Mouse (Mus musculus): ENCODE data around the gene Itpr1. TPM values are rescaled to one million over a fixed set of nuclear protein-coding genes. Genes with fewer than 3 reads are reported as not detected.

Gene Itpr1
- polyA plus RNA-seq, 1 experiment from 2014 or later = 16.6 TPM

DNA sequence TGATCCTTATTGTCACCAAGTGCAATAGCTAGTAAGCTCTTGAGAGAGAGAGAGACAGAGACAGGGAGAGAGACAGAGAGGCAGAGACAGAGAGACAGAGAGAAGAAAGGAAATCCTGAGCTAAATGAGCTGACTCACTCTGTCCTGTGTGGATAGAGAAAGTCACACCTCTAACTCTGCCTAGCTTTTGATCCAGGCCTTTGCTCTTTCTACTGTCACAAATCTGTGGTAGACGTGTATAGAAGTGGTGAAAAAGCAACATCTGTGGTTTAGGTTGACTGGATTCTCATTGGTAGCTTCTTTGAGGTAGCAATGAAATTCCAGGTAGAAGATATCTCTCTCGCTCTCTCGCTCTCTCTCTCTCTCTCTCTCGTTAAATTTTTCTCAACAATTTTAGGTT is 322.4 kb downstream of the Itpr1 start:
- Histone ChIP-seq H3K27me3 (ENCODE audit: control insufficient read depth, insufficient read depth, low read length) (no peaks in the 10 kb centered on the region), H3K9ac (ENCODE audit: low read length) (no peak overlapping the region), H3K36me3 (ENCODE audit: control insufficient read depth, insufficient read depth, low read length) (peaks cover 7% of the 10 kb centered on the region; the same call in 1 of the 2 replicates), H3K4me2 (ENCODE audit: low read length) (no peak overlapping the region), H3K4me3 (ENCODE audit: control insufficient read depth in 1 of 2, insufficient read depth in 1 of 2, low read depth in 1 of 2, low read length in 2 of 2) (no peak overlapping the region), H3K4me1 (ENCODE audit: control insufficient read depth in 2 of 2, insufficient read depth in 2 of 2, low read length in 2 of 2) (peaks cover 40 to 65% of the 10 kb centered on the region in 2 experiments), H3K27ac (replicated peaks in 1 of 2; ENCODE audit: control insufficient read depth in 1 of 2, insufficient read depth in 1 of 2, low read depth in 2 of 2, low read length in 2 of 2) (0 out of 4 replicates have a peak overlapping the region, but pooled peaks of 1 of the 2 experiments have one; percentile 24), H3K9me3 (ENCODE audit: control insufficient read depth, low read length) (no peaks in the 10 kb centered on the region)
- 85% methylated on average over 4 of the region's 4 CpGs for WGBS
- ATAC-seq (ENCODE audit: insufficient number of reproducible peaks, insufficient read depth, low FRiP score, low read depth) = no peak

- peak; percentile 80 for ATAC-seq (ENCODE audit: insufficient number of reproducible peaks, insufficient read depth, low FRiP score, low read depth)
- peaks cover 31 to 56% of the 10 kb centered on the region in 2 experiments for H3K4me1 ChIP-seq (ENCODE audit: control insufficient read depth in 2 of 2, insufficient read depth in 2 of 2, low read length in 2 of 2)
- WGBS = 25% methylated on average over 8 of the region's 8 CpGs
- H3K4me2 ChIP-seq (ENCODE audit: low read length) = peak overlapping the region; percentile 15
- H3K9ac ChIP-seq (ENCODE audit: low read length) = 0 out of 2 replicates have a peak overlapping the region, but pooled peaks have one; percentile 26
- H3K9me3 ChIP-seq (ENCODE audit: control insufficient read depth, low read length) = no peaks in the 10 kb centered on the region
- no peaks in the 10 kb centered on the region for H3K27me3 ChIP-seq (ENCODE audit: control insufficient read depth, insufficient read depth, low read length)
- 0 out of 4 replicates have a peak overlapping the region, but pooled peaks of 1 of the 2 experiments have one; percentile 5 for H3K4me3 ChIP-seq (ENCODE audit: control insufficient read depth in 1 of 2, insufficient read depth in 1 of 2, low read depth in 1 of 2, low read length in 2 of 2)
- H3K36me3 ChIP-seq (ENCODE audit: control insufficient read depth, insufficient read depth, low read length) = peaks cover 7% of the 10 kb centered on the region
- peak overlapping the region; percentile 85 to 91 for H3K27ac ChIP-seq (replicated peaks in 1 of 2; ENCODE audit: control insufficient read depth in 1 of 2, insufficient read depth in 1 of 2, low read depth in 2 of 2, low read length in 2 of 2)
Observed at GRCm38 (mm10) chr6:108536546-108537317, 323.8 kb downstream of the Itpr1 start.

DNA sequence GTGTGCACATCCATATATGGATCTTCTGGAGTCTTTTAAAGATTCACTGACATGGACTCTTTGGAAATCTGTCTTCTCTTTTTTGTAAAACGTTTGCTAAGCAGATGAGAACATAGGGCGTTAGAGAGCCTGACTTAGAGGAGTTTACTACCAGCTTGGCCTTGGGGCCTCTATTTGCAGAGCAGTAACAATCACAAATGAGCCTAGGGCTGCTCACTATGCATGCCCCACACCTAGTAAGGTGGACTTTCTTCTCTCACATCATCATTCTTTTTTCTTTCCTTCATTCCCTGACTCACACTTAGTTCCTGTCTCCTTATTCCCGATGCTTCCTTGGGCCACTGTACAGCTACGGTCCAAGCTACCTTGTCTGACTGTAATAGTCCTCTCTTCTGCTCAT is 325.5 kb downstream of the Itpr1 start:
- WGBS = 85% methylated on average over 4 of the region's 4 CpGs
- Histone ChIP-seq H3K4me1 (ENCODE audit: control insufficient read depth in 2 of 2, insufficient read depth in 2 of 2, low read length in 2 of 2) (peaks cover 20 to 41% of the 10 kb centered on the region in 2 experiments), H3K4me2 (ENCODE audit: low read length) (no peak overlapping the region), H3K27ac (replicated peaks in 1 of 2; ENCODE audit: control insufficient read depth in 1 of 2, insufficient read depth in 1 of 2, low read depth in 2 of 2, low read length in 2 of 2) (peak overlapping the region in 1 of 2 experiments; percentile 71; a peak in 1 of 4 replicates), H3K9ac (ENCODE audit: low read length) (no peak overlapping the region), H3K27me3 (ENCODE audit: control insufficient read depth, insufficient read depth, low read length) (no peaks in the 10 kb centered on the region), H3K4me3 (ENCODE audit: control insufficient read depth in 1 of 2, insufficient read depth in 1 of 2, low read depth in 1 of 2, low read length in 2 of 2) (no peak overlapping the region), H3K9me3 (ENCODE audit: control insufficient read depth, low read length) (no peaks in the 10 kb centered on the region), H3K36me3 (ENCODE audit: control insufficient read depth, insufficient read depth, low read length) (peaks cover 24% of the 10 kb centered on the region)
- ATAC-seq (ENCODE audit: insufficient number of reproducible peaks, insufficient read depth, low FRiP score, low read depth) = no peak

DNA sequence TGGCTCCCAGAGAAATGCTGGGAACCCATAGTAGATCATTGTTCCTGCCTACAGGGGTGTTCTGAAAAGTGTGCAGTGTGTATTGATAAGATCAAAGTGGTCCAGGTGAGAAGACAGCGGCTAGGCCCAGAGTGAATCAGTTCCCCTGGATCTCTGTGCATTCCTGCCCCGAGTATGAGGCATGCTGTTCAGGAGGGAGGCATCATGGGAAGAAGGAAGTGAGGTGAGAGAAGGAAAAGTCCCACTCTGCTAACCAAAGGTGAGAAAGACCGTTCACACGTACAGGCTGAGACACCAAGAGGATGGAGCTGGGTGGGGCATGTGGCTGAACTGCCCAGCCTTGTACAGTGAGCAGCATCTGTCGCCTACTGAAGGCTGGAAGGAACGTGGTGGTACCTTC is 327.5 kb downstream of the Itpr1 start:
- Histone ChIP-seq H3K4me1 (ENCODE audit: control insufficient read depth in 2 of 2, insufficient read depth in 2 of 2, low read length in 2 of 2) (peaks cover 20 to 37% of the 10 kb centered on the region in 2 experiments), H3K9me3 (ENCODE audit: control insufficient read depth, low read length) (no peaks in the 10 kb centered on the region), H3K9ac (ENCODE audit: low read length) (no peak overlapping the region), H3K36me3 (ENCODE audit: control insufficient read depth, insufficient read depth, low read length) (peaks cover 22% of the 10 kb centered on the region), H3K4me2 (ENCODE audit: low read length) (no peak overlapping the region), H3K27me3 (ENCODE audit: control insufficient read depth, insufficient read depth, low read length) (no peaks in the 10 kb centered on the region), H3K27ac (replicated peaks in 1 of 2; ENCODE audit: control insufficient read depth in 1 of 2, insufficient read depth in 1 of 2, low read depth in 2 of 2, low read length in 2 of 2) (no peak overlapping the region), H3K4me3 (ENCODE audit: control insufficient read depth in 1 of 2, insufficient read depth in 1 of 2, low read depth in 1 of 2, low read length in 2 of 2) (no peak overlapping the region)
- ATAC-seq (ENCODE audit: insufficient number of reproducible peaks, insufficient read depth, low FRiP score, low read depth) = no peak
- WGBS = 79% methylated on average over 6 of the region's 6 CpGs

- Histone ChIP-seq H3K27ac (replicated peaks in 1 of 2; ENCODE audit: control insufficient read depth in 1 of 2, insufficient read depth in 1 of 2, low read depth in 2 of 2, low read length in 2 of 2) (no peak overlapping the region), H3K9ac (ENCODE audit: low read length) (no peak overlapping the region), H3K4me2 (ENCODE audit: low read length) (no peak overlapping the region), H3K4me1 (ENCODE audit: control insufficient read depth in 2 of 2, insufficient read depth in 2 of 2, low read length in 2 of 2) (peaks cover under 1 to 3% of the 10 kb centered on the region in 2 experiments; a peak in 2 of 4 replicates), H3K27me3 (ENCODE audit: control insufficient read depth, insufficient read depth, low read length) (no peaks in the 10 kb centered on the region), H3K4me3 (ENCODE audit: control insufficient read depth in 1 of 2, insufficient read depth in 1 of 2, low read depth in 1 of 2, low read length in 2 of 2) (no peak overlapping the region), H3K36me3 (ENCODE audit: control insufficient read depth, insufficient read depth, low read length) (peaks cover 25% of the 10 kb centered on the region), H3K9me3 (ENCODE audit: control insufficient read depth, low read length) (no peaks in the 10 kb centered on the region)
- 87% methylated on average over 7 of the region's 7 CpGs for WGBS
- no peak for ATAC-seq (ENCODE audit: insufficient number of reproducible peaks, insufficient read depth, low FRiP score, low read depth)
Observed at GRCm38 (mm10) chr6:108544917-108545316, 332.0 kb downstream of the Itpr1 start.

DNA sequence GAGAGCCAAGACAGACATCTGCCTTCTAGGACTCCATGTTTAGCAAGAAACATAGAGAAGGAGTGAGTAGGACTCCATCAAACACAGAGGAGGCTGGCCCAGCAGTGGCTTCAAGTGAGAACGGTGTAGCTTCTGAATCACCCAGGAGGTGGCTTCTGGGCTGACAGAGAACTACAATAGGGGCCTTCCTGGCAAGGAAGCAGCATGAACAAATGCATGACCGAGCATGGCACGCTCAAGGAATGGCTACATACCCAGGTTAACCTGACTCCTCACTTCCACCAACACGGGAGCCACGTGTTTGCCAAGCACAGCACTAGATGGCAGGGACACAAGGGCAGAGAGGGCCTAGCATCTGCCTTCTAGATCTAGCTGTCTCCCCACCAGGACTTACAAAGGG is 332.6 kb downstream of the Itpr1 start:
- no peak for ATAC-seq (ENCODE audit: insufficient number of reproducible peaks, insufficient read depth, low FRiP score, low read depth)
- H3K4me2 ChIP-seq (ENCODE audit: low read length) = no peak overlapping the region
- 90% methylated on average over 5 of the region's 5 CpGs for WGBS
- no peak overlapping the region for H3K27ac ChIP-seq (replicated peaks in 1 of 2; ENCODE audit: control insufficient read depth in 1 of 2, insufficient read depth in 1 of 2, low read depth in 2 of 2, low read length in 2 of 2)
- H3K36me3 ChIP-seq (ENCODE audit: control insufficient read depth, insufficient read depth, low read length) = peaks cover 25% of the 10 kb centered on the region
- no peak overlapping the region for H3K9ac ChIP-seq (ENCODE audit: low read length)
- no peaks in the 10 kb centered on the region for H3K4me1 ChIP-seq (ENCODE audit: control insufficient read depth in 2 of 2, insufficient read depth in 2 of 2, low read length in 2 of 2)
- no peaks in the 10 kb centered on the region for H3K27me3 ChIP-seq (ENCODE audit: control insufficient read depth, insufficient read depth, low read length)
- H3K4me3 ChIP-seq (ENCODE audit: control insufficient read depth in 1 of 2, insufficient read depth in 1 of 2, low read depth in 1 of 2, low read length in 2 of 2) = no peak overlapping the region
- no peaks in the 10 kb centered on the region for H3K9me3 ChIP-seq (ENCODE audit: control insufficient read depth, low read length)

DNA sequence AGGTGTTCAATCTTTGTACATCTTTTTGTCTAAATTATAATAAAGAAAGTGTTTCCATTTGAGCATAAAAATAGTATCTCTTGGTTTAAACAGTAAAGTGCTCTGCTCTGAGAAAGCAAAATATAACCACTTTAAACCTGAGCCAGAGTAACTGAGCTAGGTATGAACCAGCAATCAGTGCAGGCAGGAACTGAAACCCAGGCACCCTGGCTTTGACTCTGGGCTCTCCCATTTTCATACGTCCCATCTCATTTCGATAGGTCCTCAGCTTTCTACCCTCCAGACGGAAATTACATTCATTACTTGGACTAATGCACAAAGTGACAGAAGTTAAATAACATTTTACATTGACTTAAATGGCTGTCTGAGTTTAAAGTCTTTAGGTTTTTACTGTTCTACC is 335.5 kb downstream of the Itpr1 start:
- no peak overlapping the region for H3K4me2 ChIP-seq (ENCODE audit: low read length)
- H3K27me3 ChIP-seq (ENCODE audit: control insufficient read depth, insufficient read depth, low read length) = no peaks in the 10 kb centered on the region
- 87% methylated on average over 3 of the region's 3 CpGs for WGBS
- H3K9me3 ChIP-seq (ENCODE audit: control insufficient read depth, low read length) = no peaks in the 10 kb centered on the region
- peaks cover 22% of the 10 kb centered on the region; the same call in 1 of the 2 replicates for H3K36me3 ChIP-seq (ENCODE audit: control insufficient read depth, insufficient read depth, low read length)
- ATAC-seq (ENCODE audit: insufficient number of reproducible peaks, insufficient read depth, low FRiP score, low read depth) = no peak
- no peak overlapping the region for H3K4me3 ChIP-seq (ENCODE audit: control insufficient read depth in 1 of 2, insufficient read depth in 1 of 2, low read depth in 1 of 2, low read length in 2 of 2)
- no peak overlapping the region for H3K9ac ChIP-seq (ENCODE audit: low read length)
- H3K27ac ChIP-seq (replicated peaks in 1 of 2; ENCODE audit: control insufficient read depth in 1 of 2, insufficient read depth in 1 of 2, low read depth in 2 of 2, low read length in 2 of 2) = no peak overlapping the region
- H3K4me1 ChIP-seq (ENCODE audit: control insufficient read depth in 2 of 2, insufficient read depth in 2 of 2, low read length in 2 of 2) = no peaks in the 10 kb centered on the region

Data from heart, embryonic 14.5 days (tissue).